Mouse (Mus musculus) embryonic stem cell, embryonic (primary cell): ENCODE results near the gene Olfr31.

Source experiments
- CTCF ChIA-PET, 4 experiments: fragments of 300-600 bp in 2 of 4; fragments of 350-600 bp in 2 of 4; sonication (Branson Sonifier 250); formaldehyde crosslinking; loops; one replicate each; lab custom pipeline; 2022; ENCODE audit warnings: inconsistent platforms in 2 of 4; lab: Charles Lee
- POLR2A ChIA-PET, 4 experiments: fragments of 300-600 bp in 2 of 4; fragments of 350-600 bp in 2 of 4; sonication (Branson Sonifier 250); formaldehyde crosslinking; loops; one replicate each; lab custom pipeline; 2022; ENCODE audit warnings: antibody characterized with exemption in 4 of 4, inconsistent platforms in 1 of 4; lab: Charles Lee

Gene Olfr31

DNA sequence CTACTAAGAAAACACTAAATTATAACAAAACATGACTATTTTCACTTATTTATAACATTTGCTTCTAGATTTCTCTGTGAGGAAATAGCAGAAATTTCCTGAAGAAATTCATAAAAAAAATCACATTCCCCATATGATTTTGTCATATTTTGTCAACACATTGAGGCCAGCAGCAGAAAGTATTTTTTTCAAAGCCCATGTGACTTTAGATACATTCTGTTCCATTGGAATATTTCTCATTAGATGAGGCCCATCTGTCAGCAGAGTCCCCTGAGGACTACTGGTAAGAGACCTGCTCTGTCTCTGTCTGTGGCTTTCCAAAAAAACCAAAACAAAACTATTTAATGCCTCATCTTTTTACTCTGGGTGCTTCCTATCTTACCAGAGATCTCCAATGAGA lies at the start of gene Olfr31:
Gene Olfr31 (plus strand): TSS at position 301 of the 400 bp plus-strand sequence.
- POLR2A ChIA-PET: no interaction called here

DNA sequence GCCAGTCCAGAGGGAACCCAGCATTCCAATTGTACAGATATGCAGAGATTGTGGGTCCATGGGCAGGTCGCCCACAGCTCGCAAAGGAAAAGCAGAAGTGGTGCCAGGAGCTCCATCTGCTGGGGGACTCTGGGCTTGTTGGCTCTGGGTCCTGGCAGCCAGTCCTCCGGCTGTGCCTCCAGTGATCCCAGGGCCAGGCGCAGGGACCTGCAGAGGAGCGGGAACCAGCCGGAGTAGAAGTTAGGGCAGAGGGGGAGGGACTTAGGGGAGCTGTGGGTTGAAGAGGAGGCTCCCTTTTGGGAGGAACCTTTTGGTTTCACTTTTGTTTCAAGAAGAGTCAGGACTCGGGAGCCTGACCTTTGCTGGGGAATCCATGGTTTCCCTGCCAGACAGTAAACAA lies 28.2 kb upstream of the Olfr31 start:
- CTCF ChIA-PET: interaction anchor here in 2 of 4 experiments (0.5 to 0.7 kb wide), 2 partner anchors 318 to 530 kb away, joined by 3 read pairs; no protein-coding TSS in a partner anchor
- POLR2A ChIA-PET: interaction anchor here in 1 of 4 experiments (1.2 kb wide), 1 partner anchor 15 kb away, joined by 3 read pairs; no protein-coding TSS in a partner anchor

More for the DNA sequence above, at the start of gene Olfr31:
- CTCF ChIA-PET: no interaction called here

DNA sequence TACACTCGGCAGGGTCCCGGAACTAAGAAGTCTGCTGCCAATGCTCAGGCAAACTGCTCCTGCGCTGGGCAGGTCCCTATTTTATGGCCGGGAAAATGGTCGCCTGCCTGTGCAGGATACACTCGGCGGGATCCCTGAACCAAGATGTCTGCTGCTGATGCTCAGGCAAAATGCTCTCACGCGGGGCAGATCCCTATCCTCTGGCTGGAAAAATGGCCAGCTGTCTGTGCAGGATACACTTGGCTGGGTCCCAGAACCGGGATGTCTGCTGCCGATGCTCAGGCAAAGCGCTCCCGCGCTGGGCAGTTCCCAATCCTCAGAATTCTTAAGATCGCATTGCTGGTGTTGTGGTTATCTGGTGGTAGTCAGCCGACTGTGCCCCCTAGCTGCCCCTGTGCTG lies 13.7 kb upstream of the Olfr31 start:
- ChIA-PET CTCF (interaction anchor here in 1 of 4 experiments (0.9 kb wide), 1 partner anchor 36 kb away, joined by 3 read pairs; no protein-coding TSS in a partner anchor), POLR2A (interaction anchor here (0.8 to 2.3 kb wide), 8 partner anchors 12 to 673 kb away, joined by 3 to 15 read pairs (median 4); partner anchors contain the start of gene Il3ra (in 2 of the 4))

DNA sequence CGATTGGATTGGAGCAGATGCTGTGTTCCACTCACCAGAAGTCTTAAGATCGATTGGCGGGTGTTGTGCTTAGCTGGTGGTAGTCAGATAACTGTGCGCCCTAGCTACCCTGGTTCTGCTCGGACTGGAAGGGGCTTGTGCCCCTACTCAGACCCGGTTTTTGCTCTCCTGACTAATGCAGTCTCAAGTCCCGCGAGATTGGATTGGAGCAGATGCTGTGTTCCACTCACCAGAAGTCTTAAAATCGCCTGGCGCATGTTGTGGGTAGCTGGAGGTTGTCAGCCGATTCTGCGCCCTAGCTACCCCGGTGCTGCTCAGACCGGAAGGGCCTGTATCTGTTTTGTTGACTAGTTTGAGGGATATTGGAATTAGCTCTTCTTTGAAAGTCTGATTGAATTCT lies 13.2 kb upstream of the Olfr31 start:
- ChIA-PET POLR2A (interaction anchor here (0.7 to 2.3 kb wide), 9 partner anchors 13 to 673 kb away, joined by 3 to 15 read pairs (median 4); partner anchors contain the start of gene Il3ra (in 2 of the 4)), CTCF (interaction anchor here in 1 of 4 experiments (0.9 kb wide), 1 partner anchor 36 kb away, joined by 3 read pairs; no protein-coding TSS in a partner anchor)

DNA sequence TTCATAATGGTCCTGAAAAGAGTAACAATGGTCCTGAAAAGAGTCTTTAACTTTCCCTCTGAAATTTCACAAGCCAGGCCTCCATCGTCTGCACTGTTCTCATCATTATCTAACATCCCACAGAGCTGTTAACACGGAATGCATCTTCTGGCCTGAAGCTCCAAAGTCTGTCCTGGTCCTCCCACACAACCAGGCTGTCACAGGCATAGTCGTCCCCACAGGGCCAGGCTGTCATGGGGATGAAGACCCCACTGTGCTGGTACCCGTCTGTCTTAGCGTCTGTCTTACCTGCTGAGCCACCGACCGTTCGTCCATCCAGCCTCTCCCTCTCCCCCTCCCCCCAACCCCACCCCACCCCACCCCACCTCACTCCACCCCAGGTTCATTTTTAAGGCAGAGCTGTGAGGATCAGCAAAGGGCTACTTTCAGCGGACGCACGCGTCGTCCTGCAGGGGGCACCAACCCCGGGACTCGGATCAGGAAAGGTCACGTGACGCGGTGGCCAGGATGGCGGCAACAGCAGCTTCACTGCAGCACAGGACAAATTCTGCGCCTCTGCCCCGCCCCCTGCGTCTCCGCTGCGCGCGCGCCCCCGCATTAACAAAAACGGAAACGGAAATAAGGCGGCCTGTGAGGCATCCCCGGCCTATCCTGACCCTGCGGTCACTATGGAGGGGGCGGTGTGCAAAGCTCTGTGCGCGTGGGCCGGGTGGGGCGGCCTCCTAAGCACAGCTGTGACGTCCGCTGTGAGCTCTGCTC lies 22.7 kb downstream of the Olfr31 start:
- CTCF ChIA-PET: interaction anchor here in 3 of 4 experiments (0.6 to 1.3 kb wide), 8 partner anchors 17 to 813 kb away, joined by 3 to 5 read pairs (median 4); partner anchors contain the start of genes Atxn7 (in 1 of the 3) and Thoc7 (in 1 of the 3)
- POLR2A ChIA-PET: interaction anchor here in 3 of 4 experiments (0.6 to 4.0 kb wide), 15 partner anchors 11 to 1036 kb away, joined by 3 to 15 read pairs (median 4); partner anchors contain the start of gene Slc4a7 (in 1 of the 3)

DNA sequence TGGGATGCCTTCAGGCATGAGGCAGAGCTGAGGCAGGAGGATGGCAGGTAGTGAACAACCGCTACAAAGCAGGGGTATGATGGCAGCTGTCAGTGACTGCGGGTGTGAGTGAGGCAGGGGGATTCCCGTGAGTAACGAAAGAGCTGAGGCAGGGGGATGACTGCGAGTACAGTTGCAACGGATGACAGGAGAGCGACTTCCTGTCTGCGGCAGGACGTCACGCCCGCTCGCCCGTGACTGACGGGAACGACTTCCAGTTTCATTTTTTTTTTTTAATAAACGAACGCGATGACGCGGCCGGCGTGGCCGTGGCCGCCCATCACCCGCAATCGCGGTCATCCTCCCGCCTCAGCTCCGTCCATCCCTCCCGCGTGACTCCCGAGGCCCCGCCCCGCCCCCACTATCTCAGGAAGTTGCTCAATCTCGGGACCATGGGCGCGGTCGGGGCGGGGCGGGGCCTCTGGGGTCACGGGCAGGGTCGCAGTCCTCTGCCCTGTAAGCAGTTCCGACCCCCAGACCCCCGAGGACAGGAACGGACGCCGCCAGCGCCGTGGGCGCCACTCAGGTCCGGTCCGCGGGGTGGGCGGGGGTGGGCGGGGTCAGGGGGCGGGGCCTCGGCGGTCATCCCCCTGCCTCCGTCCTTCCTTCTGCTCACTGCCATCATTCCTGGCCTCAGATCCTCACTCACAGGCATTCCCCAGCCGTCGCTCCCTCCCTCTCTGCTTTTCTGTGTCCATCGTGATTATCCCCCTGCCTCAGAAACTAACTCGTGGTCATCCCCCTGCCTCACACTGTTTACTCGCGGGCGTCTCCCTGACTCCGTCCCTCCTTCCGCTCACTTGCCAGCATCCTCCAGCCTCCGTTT lies 23.6 kb downstream of the Olfr31 start, which contains the start of gene Il3ra:
Gene Il3ra (plus strand): TSS at position 328 of the 865 bp plus-strand sequence.
- CTCF ChIA-PET: interaction anchor here in 3 of 4 experiments (0.6 to 1.3 kb wide), 8 partner anchors 18 to 812 kb away, joined by 3 to 5 read pairs (median 4); partner anchors contain the start of genes Atxn7 (in 1 of the 3) and Thoc7 (in 1 of the 3)

DNA sequence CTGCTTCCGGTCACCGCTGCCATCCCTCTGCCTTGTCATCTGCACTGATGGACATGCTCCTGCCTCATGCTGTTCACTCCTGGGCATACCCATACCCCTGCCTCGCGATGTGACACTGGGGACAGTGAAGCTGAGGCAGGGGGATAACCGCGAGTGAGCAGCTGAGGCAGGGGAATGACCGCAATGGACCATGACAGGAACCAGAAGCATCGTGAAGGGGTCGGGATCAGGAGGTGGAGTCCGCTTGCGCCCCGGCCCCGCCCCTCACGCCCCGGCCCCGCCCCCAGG lies 24.1 kb downstream of the Olfr31 start:
- ChIA-PET POLR2A (interaction anchor here in 3 of 4 experiments (0.6 to 4.0 kb wide), 3 partner anchors 38 to 1195 kb away, joined by 3 to 15 read pairs (median 9); no protein-coding TSS in a partner anchor), CTCF (no interaction called here)

More for the DNA sequence above, 23.6 kb downstream of the Olfr31 start, which contains the start of gene Il3ra:
- POLR2A ChIA-PET: interaction anchor here in 3 of 4 experiments (0.6 to 4.0 kb wide), 13 partner anchors 10 to 1037 kb away, joined by 3 to 15 read pairs (median 4); partner anchors contain the start of gene Slc4a7 (in 1 of the 3)

DNA sequence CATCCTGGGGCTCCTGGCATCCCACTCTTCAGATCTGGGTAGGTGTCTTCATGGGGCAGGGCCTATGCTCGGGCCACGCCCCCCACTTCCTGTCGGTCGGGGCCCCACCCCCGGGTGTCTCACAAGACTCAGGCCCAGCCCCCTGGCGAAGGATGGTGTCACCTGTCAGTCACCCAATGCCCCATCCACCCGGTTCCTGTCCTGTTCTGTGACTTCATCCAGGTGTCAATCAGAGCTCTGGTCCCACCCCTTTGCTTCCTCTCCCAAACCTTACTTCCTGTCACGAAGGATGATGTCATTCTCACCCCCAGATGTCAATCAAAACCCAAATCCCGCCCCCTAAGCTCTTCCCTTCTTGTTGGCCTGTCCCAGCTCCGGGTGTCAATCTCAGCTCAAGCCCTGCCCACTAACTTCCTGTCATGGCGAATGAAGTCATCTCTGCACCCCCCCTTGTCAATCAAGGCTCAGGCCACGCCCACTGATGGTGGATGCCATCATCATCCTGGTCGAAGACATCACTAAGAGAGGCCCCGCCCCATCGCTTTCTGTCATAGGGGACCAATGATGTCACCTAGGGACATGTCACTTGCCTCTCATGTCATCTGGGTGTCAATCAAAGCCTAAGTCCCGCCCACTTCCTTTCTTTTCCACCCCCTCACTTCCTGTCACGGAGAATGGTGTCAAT lies 24.7 kb downstream of the Olfr31 start:
- CTCF ChIA-PET: no interaction called here
- POLR2A ChIA-PET: interaction anchor here in 3 of 4 experiments (0.6 to 4.0 kb wide), 4 partner anchors 38 to 1195 kb away, joined by 3 to 15 read pairs (median 6); no protein-coding TSS in a partner anchor

DNA sequence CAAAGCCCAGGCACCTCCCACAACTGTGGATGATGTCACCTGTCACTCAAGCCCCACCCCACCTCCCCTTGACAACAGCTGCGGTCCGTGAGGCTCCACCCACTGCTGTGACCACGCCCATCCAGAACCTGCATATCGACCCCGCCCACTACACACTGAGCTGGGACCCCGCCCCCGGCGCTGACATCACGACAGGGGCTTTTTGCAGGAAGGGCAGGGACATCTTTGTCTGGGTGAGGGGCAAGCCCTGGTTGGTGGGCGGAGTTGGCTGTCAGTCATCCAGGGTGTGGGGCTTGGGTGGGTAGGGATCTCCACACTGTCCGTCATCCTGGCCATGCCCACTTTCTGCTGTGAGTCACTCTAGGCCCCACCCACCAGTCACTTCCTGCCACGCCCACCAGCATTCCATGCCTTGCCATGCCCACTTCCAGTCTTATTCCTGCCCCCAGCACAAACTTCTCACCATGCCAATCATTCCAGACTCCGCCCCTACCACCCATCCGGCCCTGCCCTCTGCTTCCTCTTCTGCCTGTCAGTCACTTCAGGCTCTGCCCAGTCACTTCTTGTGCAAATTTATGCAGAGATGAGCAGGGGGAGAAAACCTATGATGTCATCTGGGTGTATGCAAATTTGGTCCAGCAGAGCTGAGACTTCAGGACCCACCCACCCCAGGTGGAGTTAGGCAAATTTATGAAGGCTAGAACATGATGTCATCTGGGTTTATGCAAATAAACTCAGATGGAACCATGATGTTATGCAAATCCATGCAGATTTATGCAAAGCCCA lies 25.4 kb downstream of the Olfr31 start:
- CTCF ChIA-PET: no interaction called here
- POLR2A ChIA-PET: interaction anchor here in 3 of 4 experiments (0.6 to 4.0 kb wide), 3 partner anchors 38 to 1196 kb away, joined by 3 to 15 read pairs (median 3); no protein-coding TSS in a partner anchor

DNA sequence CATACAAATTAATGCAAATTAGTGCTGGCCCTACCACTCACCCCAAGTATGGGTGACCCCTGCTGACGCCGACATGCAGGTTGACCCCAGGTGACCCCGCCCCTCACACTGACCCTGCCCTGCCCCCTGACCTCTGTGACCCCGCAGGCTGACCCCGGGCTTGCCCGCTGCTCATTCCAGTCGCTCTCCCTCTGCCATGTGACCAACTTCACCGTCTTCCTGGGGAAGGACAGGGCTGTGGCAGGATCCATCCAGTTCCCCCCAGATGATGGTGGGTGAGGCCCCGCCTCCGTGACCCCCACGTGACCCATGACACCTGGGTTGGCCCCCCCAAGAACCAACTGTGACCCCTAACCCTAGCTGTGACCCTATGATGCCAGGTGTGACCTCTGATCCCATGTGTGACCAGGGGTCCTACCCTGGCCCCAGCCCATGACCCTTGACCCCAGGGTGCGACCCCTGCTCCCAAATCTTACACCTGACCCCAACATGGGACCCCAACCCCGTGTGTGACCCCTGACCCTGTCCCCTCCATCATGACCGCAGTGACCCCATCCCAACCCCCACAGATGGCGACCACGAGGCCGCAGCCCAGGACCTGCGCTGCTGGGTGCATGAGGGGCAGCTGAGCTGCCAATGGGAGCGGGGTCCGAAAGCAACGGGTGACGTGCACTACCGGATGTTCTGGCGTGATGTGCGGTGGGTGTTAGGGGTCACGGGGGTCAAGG lies 26.2 kb downstream of the Olfr31 start:
- ChIA-PET CTCF (no interaction called here), POLR2A (no interaction called here)

DNA sequence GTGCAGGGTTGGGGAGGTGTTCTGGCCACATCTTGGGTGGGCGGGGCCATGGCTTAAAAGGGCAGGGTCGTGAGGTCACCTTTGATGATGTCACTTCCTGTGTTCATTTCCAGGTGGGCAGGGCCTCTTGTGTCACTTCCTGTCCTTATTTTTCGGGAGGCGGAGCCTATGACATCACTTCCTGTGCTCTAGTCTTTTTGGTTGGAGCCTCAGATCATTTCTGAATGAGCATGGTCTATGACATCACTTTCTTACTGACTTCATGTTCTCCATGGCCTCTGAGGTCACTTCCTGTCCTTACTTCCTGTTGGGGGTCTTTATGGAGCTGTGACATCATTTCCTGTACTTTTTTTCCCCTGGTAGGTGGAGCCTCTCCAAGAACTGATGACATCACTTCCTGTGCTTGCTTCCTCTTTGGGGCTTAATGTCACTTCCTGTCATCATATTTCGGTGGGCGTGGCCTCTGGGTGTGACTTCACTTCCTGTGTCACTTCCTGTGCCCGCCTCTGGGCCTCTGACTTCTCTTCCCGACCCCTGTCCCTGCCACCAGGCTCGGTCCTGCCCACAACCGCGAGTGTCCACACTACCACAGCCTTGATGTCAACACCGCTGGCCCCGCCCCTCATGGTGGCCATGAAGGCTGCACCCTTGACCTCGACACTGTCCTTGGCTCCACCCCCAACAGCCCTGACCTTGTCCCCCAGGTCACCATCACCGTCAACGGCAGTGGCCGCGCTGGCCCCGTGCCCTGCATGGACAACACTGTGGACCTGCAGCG lies 27.0 kb downstream of the Olfr31 start:
- ChIA-PET CTCF (no interaction called here), POLR2A (no interaction called here)

DNA sequence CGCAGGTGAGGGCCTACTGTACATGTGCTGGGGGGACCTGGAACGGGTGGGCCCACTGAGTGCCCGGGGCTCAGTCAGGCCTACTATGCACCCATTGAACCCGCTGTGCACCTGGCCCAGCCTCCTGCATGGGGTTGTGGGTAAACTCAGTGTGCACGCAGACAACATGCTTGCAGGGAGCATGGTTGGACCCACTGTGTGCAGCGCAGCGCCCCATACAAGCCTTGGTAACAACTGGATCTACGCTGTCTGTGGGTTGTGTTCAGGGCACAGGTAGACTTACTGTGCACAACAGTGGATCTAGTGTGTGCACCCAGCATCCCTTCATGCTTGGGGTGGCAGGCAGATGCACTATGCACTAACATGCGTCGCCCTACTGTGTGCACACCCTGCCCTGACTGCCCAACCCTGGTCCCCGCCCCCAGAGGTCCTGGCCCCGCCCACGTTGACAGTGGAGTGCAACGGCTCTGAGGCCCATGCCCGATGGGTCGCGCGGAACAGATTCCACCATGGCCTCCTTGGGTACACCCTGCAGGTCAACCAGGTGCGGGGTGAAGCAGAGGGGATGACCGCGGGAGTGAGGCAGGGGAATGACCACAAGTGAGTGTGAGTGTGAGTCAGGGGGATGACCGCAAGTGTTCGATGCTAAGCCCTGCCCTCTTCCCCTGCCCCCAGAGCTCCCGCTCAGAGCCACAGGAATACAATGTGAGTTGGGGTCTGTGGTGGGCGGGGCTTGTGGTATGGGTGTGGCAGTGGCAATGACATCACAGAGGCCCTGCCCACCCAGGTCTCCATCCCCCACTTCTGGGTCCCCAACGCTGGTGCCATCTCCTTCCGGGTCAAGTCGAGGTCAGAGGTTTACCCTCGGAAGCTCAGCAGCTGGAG lies 27.9 kb downstream of the Olfr31 start:
- ChIA-PET CTCF (no interaction called here), POLR2A (no interaction called here)

DNA sequence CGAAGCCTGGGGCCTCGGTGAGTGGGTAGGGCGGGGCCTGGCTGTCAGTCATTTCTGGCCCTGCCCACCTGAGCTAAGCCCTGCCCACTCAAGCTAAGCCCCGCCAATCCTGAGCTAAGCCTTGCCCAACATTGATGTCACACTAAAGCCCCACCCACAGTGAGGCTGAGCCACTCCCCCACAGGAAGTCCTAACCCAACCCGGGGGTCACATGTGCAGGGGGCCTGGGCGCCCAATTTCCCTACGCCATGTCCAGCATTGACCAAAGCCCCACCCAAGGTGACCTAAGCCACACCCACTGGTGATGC lies 28.5 kb downstream of the Olfr31 start:
- ChIA-PET POLR2A (no interaction called here), CTCF (no interaction called here)

DNA sequence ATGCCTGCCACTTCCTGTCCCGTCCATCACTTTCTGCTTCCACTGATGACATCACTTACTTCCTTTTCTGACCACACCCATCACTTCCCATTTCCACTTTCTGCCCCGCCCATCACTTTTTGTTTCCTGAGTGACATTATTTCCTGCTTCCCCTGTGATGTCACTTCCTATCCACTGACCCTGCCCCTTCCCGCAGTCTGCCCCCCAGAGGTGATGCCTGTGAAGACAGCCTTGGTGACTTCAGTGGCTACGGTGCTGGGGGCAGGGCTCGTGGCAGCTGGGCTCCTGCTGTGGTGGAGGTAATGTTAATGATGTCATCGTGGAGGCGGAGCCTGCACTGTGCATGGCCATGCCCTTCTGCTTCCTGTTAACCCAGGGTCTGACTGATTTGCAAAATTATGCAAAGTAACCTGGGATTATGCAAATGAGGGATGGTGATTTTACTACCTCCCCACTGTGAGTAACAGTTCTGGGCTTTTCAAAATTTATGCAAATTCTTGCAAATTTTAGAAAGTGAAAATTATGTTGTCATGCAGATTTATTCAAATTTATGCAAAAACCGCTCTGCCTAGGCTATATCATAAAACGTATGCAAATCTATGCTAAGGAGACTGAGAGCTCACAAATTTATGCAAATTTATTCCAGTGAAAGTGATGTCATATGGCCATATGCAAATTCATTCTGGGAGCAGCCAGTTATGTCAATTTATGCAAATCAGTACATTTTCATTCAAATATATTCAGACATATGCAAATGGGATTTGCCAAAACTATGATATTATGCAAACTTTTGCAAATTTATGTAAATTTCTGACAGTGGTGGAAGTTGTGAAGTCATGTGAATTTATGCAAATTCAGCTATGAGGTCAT lies 29.3 kb downstream of the Olfr31 start:
- ChIA-PET POLR2A (no interaction called here), CTCF (no interaction called here)
